Mouse (Mus musculus) splenic B cell, adult 2 months (primary cell): ENCODE results near the gene Mpz.

Experiments
- DNase-seq: peaks from one replicate; pipeline ENCODE4 v3.0.0-alpha.2; 2011; ENCODE audit warnings: low read depth, low spot score
- H3K27me3 ChIP-seq: 2 replicates; pipeline ENCODE4 v1.6.1; 2012; ENCODE audit warnings: mild to moderate bottlenecking, low read length, moderate library complexity, mixed read lengths; ENCODE audit not compliant: control insufficient read depth, poor library complexity, insufficient read depth, severe bottlenecking
- H3K36me3 ChIP-seq: 2 replicates; pipeline ENCODE4 v1.6.1; 2012; ENCODE audit warnings: mild to moderate bottlenecking, low read length, moderate library complexity, mixed read lengths; ENCODE audit not compliant: control insufficient read depth, poor library complexity, insufficient read depth, severe bottlenecking

The Mpz gene

DNA sequence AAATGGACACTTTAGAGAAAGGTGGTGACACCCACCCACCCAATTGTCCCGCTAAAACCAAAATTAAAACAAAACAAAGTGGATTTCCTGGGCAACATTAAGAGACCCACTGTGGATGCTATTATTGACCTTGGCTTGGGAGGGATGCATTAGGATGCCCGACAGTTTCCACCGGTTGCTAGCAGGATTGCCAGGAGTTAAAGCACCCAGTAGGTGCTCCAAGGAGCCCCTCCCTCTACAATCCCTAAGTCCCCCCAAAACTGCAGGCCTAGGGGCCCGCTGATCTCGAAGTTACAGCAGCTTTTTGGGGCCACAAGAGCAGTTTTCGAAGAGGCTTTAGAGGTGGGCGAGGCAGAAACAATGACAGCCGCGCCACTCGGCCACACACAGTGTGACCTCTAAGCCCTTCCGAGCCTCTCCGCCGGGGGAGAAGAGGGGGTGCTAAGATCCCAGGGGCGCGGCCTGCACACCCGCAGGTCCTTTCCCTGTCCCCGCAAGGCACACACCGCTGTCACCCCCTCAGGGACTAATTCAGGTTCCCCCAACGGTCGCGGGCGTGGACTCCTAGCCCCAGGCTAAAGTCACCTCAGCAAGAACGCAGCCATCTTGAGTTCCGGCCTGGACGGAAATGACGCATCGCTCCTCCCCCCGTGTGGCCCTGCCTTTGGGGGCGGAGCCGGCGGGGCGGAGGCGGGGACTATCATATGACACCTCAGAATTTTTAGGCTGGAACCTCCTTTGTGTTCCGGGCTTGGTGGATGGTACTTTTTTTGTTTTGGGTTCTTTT, at the start of gene Mpz, which contains the start of gene Sdhc:
Gene Mpz, plus strand, starts transcription at position 738 of the 787 bp plus-strand sequence.
Gene Sdhc, minus strand, starts transcription at position 630 of the 787 bp plus-strand sequence.
- Histone ChIP-seq H3K36me3 (no peaks in the 10 kb centered on the region), H3K27me3 (no peaks in the 10 kb centered on the region)
- DNase-seq: peak; percentile 97

GRCm38 (mm10) chr1:171101033-171101432, 49.5 kb upstream of the Mpz start:
- no peaks in the 10 kb centered on the region for H3K36me3 ChIP-seq
- no peak for DNase-seq
- no peaks in the 10 kb centered on the region for H3K27me3 ChIP-seq

DNA sequence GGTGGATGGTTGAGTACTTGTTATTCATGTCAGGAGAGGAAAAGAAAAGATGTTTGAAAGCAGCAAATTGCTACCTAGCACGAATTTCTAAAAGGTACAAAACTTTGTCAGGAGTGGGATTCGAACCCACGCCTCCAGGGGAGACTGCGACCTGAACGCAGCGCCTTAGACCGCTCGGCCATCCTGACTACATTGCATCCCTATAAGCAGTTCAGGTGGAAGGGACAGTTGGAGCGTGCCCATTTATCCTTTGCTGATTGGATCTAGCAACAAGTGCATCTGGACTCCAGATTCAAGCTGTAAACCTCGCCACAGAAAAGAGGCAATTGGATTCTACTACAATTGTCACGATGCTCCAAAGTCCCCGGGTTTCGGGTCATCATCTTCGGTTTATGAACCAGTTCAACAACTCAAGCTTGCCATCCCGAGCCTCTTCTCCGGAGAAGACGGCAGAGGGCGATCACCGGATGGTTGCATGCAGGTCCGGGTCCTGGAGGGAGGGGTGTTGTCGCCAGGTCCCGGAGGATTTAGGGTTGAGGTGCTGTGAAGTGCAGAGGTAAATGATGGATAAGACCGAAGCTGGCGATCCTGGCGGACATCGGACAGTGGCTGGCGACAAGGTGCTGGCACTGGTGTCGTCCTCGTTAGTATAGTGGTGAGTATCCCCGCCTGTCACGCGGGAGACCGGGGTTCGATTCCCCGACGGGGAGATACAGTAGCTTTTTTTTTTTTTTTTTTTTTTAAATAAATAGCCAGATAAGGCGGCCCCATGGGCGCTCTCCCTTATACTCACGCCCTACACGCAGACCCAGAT, 48.6 kb upstream of the Mpz start:
- DNase-seq: peak; percentile 87
- H3K36me3 ChIP-seq: no peaks in the 10 kb centered on the region

DNA sequence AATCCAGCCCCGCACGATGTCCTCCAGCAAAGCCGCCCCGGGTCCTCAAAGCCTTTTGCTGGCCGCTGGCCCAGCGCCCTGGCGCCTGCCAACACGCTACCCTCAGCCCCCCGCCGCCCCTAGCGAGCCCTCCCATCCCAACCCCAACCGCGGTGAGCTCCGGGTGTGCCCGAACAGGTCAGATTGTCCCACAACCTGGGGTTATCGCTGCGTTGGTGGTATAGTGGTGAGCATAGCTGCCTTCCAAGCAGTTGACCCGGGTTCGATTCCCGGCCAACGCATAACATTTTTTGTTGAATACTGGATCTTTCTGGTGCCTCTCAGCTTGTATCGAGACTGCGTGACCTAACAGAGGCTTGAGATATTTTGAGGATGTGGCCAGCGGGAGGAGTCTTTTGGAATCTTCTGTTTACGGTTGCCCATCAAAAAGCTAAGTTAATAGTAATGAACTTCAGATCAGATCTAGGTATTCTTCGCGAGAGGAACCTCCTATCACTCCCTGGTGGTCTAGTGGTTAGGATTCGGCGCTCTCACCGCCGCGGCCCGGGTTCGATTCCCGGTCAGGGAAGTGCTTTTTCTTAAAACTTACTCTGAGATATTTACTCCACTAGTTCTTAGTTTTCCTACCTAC, 47.8 kb upstream of the Mpz start:
- H3K36me3 ChIP-seq: no peaks in the 10 kb centered on the region
- DNase-seq: peak; percentile 88
- H3K27me3 ChIP-seq: no peaks in the 10 kb centered on the region

More for the DNA sequence above, 48.6 kb upstream of the Mpz start:
- H3K27me3 ChIP-seq: no peaks in the 10 kb centered on the region

GRCm38 (mm10) chr1:171103179-171103840, 47.2 kb upstream of the Mpz start:
- H3K36me3 ChIP-seq: no peaks in the 10 kb centered on the region
- no peak for DNase-seq
- H3K27me3 ChIP-seq: no peaks in the 10 kb centered on the region

DNA sequence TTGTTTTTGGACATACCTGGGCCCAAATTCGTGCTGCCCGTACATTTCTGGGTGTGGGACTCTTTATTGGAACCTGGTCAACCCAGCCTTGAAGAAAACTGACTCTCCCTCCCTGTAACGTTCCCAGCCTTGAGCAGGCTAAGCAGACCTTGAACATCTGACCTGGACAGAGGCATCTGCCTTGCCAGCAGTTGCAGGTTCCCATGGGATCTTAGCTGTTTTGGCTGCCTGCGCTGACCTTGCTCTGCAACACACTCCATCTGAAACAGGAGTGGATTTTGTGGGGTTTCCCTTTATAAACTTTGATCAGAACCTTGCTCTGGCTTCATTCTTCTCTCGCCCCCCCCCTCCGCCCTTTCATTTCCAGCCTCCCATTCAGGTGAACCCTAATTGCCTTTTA, 45.3 kb upstream of the Mpz start:
- Histone ChIP-seq H3K27me3 (no peaks in the 10 kb centered on the region), H3K36me3 (no peaks in the 10 kb centered on the region)
- DNase-seq: no peak

DNA sequence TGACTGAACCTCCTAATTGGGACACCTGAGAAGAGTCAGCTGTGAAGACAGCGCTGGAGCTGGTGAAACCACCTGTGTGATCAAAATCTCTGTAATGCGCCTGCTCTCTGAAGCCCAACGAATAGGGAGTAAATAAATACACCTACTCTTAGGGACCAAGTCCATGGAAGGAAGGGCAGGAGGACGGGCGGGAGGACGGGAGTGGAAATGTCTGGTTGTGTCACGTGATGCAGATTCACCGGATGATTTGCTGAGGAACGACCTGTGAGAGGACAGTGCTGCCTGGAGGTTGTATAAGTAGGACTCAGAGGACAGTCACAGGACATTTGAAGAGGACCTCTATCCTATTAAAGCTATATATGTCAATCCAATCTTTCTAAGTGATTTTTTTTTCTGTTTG, 40.9 kb upstream of the Mpz start:
- H3K36me3 ChIP-seq: no peaks in the 10 kb centered on the region
- H3K27me3 ChIP-seq: no peaks in the 10 kb centered on the region
- no peak for DNase-seq

DNA sequence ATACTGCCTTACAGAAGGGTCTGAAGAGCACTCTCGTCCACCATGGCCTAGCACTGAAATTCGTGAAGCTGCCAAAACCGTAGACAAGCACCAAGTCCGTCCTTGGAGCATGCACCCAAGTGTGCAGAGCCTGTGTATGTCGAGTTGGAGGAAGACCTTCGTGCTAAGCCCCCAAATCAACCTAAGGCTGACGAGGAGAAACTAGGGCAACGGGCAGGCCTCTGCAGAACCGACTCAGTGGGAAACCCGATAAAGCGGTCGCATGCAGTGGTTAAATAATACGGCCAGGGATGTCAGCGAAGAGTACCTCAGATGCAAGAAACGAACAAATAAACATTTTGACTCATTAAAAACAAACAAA, 39.9 kb upstream of the Mpz start:
- H3K36me3 ChIP-seq: no peaks in the 10 kb centered on the region

DNA sequence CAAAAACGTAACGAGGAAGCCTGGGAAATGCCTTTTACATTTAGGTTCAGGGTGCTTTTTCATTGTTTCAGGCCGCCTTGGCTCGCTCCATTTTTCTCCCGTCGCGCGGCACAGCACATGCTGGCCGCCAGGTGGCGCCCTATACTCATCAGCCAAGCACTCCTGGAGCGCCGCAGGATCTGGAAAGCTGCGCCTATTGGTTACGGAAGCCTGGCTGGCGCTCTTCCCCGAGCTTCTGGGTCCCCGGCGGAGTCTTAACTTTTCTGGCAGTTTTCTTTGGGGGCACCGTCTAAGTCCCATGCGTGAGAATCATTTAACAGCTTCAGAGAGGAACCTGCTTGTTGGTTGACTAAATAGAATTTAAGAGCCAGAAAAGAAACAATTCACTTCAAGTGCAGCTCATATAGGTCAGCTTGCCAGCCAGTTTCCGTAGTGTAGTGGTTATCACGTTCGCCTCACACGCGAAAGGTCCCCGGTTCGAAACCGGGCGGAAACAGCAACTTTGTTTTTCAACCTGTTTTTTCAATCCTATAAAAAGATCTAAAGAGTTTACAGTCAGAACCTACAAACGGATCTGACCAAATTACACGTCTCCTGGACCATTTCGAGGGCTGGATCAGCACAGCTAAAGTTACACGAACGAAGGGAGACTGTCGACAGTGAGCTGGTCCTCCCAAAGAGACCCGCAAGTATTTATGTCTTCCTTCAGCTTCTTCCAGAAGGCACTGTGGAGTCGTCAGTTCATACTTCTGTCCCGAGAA, 39.3 kb upstream of the Mpz start:
- peak; percentile 97 for DNase-seq
- Histone ChIP-seq H3K36me3 (no peaks in the 10 kb centered on the region), H3K27me3 (no peaks in the 10 kb centered on the region)

More for the DNA sequence above, 39.9 kb upstream of the Mpz start:
- no peak for DNase-seq
- no peaks in the 10 kb centered on the region for H3K27me3 ChIP-seq

DNA sequence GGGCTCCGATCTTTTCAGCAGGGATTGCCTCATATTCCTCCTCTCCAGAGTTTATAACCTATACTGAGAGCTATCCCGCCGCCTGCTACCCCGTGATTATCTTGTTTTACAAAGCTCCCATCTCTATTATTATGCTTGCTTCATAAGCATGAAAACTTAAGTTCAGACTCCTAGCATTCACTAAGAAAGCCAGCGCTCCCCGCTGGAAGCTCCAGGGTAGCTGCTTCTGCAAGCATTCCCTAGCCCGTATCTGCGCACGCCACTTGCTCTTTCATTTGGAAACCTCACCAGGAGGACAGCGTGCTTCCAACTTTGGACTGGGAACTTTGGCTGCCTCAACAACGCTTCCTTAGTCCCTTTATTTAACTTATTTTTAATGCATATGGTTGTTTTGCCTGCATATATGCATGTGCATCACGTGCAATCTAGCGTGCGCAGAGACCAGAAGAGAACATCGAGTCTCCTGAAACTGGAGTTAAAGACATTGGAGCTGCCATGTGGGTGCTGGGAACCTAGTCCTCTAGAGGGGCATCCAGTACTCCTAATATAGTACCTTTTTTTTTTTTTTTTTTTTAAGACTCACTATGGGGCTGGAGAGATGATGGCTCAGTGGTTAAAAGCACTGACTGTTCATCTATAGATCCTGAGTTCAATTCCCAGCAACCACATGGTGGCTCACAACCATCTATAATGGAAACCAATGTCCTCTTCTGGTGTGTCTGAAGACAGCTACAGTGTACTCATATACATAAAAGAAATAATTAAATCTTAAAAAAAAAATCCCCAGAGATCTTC, 38.5 kb upstream of the Mpz start:
- Histone ChIP-seq H3K27me3 (no peaks in the 10 kb centered on the region), H3K36me3 (no peaks in the 10 kb centered on the region)
- peak; percentile 29 for DNase-seq

DNA sequence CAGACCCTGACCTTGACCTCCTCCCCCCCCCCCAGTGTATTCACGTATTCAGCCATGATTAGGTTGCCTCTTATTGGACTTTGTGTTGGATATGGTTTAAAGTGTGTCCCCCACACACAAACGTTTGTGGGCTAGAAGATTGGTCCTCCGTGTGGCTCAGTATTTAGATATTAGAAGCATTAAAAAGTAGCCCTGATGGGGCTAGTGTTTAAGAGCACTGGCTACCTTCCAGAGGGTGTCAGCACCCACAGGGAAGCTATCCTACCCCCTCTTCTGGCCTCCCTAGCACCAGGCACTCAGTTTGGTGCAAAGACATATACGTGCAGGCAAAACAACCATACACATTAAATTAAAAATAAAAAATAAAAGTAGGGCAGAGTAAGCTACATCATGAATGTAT, 37.5 kb upstream of the Mpz start:
- DNase-seq: no peak
- H3K27me3 ChIP-seq: no peaks in the 10 kb centered on the region
- no peaks in the 10 kb centered on the region for H3K36me3 ChIP-seq

DNA sequence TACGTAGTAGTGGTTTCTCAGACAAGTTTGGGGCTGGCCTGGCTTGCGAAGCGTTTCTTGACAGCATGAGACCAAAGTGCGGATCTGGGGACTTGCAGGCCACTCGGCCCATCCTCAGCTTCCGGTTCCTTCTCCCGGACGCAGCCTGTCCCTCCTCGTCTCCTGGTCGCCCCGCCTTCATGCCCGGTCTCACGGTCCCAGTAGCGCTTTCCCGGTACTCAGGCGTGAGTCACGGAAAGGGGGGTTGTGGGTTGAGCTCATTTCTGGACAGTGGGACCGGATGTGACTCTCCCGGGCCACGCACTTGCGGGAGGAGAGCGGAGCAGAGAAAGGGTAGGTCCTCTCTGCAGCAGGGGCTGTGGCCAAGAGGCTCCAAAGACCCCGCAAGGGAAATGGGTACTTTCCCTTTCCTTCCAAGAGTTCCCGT, 36.6 kb upstream of the Mpz start, which contains the start of gene Cfap126:
Gene Cfap126, plus strand, starts transcription at position 46 of the 427 bp plus-strand sequence.
- Histone ChIP-seq H3K27me3 (no peaks in the 10 kb centered on the region), H3K36me3 (no peaks in the 10 kb centered on the region)
- peak; percentile 57 for DNase-seq

- Histone ChIP-seq H3K36me3 (no peaks in the 10 kb centered on the region), H3K27me3 (no peaks in the 10 kb centered on the region; the same call in 1 of the 2 replicates)
- DNase-seq: no peak
Measured at GRCm38 (mm10) chr1:171116280-171116679, 34.2 kb upstream of the Mpz start.
